Mouse (Mus musculus) adrenal gland, postnatal 0 days (tissue): ENCODE results near the gene Ppm1d. TPM values are rescaled to one million over a fixed set of nuclear protein-coding genes. Genes with fewer than 3 reads are reported as not detected.

ENCODE experiments used
- polyA plus RNA-seq: library from polyadenylated mRNA; unstranded; fragments of >200 nt; fragmentation: Nextera tagmentation; extraction: Ambion mirVana; gene quantifications from 2 replicates; pipeline ENCODE4 v1.2.1, GENCODE M21; 2015

The Ppm1d gene
- 13.3 and 18.0 TPM in 2 replicates for polyA plus RNA-seq

GRCm38 (mm10) chr11:85310713-85311574 is at the start of gene Ppm1d:
TSS of gene Ppm1d (plus strand) at chr11:85311244.

GRCm38 (mm10) chr11:85352539-85353380 is 41.7 kb downstream of the Ppm1d start, which contains the start of gene Bcas3:
TSS of gene Bcas3 (plus strand) at chr11:85353167.

Other genes starting within 250 kb of the Ppm1d start
- 4.0 and 6.7 TPM in 2 replicates for gene Usp32, start 171.1 kb upstream of the Ppm1d start, polyA plus RNA-seq
- 22.9 and 28.7 TPM in 2 replicates for gene 1700125H20Rik, start 140.8 kb upstream of the Ppm1d start, polyA plus RNA-seq
- gene Appbp2, start 76.1 kb upstream of the Ppm1d start, polyA plus RNA-seq = 25.3 and 36.6 TPM in 2 replicates
- gene Bcas3, start 41.9 kb downstream of the Ppm1d start, polyA plus RNA-seq = 23.6 and 32.1 TPM in 2 replicates